Mouse (Mus musculus) megakaryocyte, adult 5-6 weeks (primary cell): ENCODE data around the gene Adpgk. TPM values are rescaled to one million over a fixed set of nuclear protein-coding genes. Genes with fewer than 3 reads are reported as not detected.
A peak's percentile ranks its signal among the peaks of the same experiment; 100 is the strongest.

Experiments
- ATAC-seq: 2 replicates; pipeline ENCODE4 v1.8.0; 2016; ENCODE audit warnings: mild to moderate bottlenecking, inconsistent platforms; ENCODE audit not compliant: poor library complexity, severe bottlenecking
- total RNA-seq, 2 experiments: library from RNA; stranded (forward) in 1 of 2; stranded (reverse) in 1 of 2; fragments of 153-499, 151-499 nt in 1 of 2; fragments of 221-1000, 200-1000 nt in 1 of 2; gene quantifications; 2 replicates each; pipeline versions ENCODE4 v1.2.3 to v1.2.4; 2015 to 2017

The Adpgk gene
- total RNA-seq, 2 experiments from 2014 or later, result 176 to 199 TPM

DNA sequence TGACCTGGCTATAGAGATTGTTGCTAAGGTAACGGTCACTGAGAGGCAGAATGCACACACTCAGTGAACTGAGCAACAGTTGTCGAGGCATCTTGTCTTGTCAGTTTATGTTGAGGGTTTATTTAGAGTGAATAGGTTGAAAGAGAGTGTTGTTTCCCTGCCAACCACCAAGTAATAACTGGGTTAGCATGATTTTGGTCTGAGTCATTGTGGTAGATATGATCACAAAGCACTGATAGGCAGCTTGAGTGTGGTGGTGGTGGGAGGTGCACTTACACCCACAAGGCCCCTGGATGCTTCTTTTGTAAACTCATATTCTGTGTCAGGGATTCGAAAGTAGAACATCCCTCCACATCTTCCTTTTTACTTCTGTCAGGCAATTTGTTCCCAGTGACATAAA, 69.1 kb downstream of the Adpgk start:
- ATAC-seq, result peak; percentile 30; the same call in 1 of the 2 replicates

- no peak for ATAC-seq
Observed at GRCm38 (mm10) chr9:59369220-59369619, 77.9 kb downstream of the Adpgk start.

DNA sequence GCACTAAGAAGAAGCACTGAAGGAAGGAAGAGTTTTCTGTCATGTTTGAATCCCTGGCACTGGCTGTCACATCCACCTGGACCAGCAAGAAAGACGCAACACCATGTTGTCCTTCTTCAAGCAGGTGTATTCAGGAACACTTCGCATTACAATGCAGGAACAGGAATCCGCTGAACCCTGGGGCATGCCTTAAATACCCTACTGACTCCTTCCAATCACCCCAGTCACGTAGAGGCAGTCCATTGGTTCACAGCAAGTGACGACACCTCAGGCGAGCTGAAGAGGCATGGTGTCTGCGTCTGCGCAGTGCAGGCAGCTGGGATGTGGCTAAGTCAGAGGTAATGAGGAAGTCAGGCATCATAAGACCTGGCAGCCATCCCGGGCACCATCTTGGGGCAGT, 78.3 kb downstream of the Adpgk start:
- ATAC-seq, result no peak

Other genes with a start within 250 kb of the Adpgk start
- 3.1 and 4.7 TPM in 2 replicates for gene Bbs4, start 62.0 kb downstream of the Adpgk start, total RNA-seq (2015)
- gene Bbs4, start 62.0 kb downstream of the Adpgk start, total RNA-seq (2017), result 5.8 and 7.6 TPM in 2 replicates
- 84.9 and 95.7 TPM in 2 replicates for gene Arih1, start 195.1 kb downstream of the Adpgk start, total RNA-seq (2015)
- gene Arih1, start 195.1 kb downstream of the Adpgk start, total RNA-seq (2017), result 71.7 and 94.6 TPM in 2 replicates
- gene Hexa, start 248.0 kb downstream of the Adpgk start, total RNA-seq (2015), result 159 and 162 TPM in 2 replicates
- 252 and 269 TPM in 2 replicates for gene Hexa, start 248.0 kb downstream of the Adpgk start, total RNA-seq (2017)
- gene Tmem202, start 248.3 kb downstream of the Adpgk start, total RNA-seq (2015), result 0.75 and 1.4 TPM in 2 replicates
- 0.41 and 0.59 TPM in 2 replicates for gene Tmem202, start 248.3 kb downstream of the Adpgk start, total RNA-seq (2017)